Mouse (Mus musculus) urinary bladder, postnatal 10 days (tissue): ENCODE results near the gene Ccdc92b.

Experiments used
- DNase-seq: peaks from one replicate; pipeline ENCODE4 v3.0.0; 2022; ENCODE audit warnings: low spot score

The Ccdc92b gene

DNA sequence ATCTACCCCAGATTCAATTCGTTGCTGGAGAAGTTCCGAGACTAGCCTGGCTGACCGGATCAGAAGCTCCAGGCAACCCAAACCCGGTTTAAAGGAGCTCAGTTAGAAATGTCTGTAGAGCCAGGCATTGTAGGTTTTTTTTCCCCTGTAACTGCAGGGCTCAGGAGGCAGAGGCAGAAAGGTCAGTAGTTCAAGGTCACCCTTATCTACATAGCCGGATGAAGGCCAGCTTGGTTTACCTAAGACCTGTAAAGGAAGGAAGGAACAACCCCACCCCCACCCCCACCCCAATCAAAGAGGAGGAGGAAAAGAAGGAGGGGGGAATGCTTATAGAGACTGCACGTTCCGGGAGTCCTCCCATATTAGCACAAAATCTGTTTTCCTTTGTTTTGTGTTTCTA, 8.0 kb upstream of the Ccdc92b start:
- DNase-seq: no peak

DNA sequence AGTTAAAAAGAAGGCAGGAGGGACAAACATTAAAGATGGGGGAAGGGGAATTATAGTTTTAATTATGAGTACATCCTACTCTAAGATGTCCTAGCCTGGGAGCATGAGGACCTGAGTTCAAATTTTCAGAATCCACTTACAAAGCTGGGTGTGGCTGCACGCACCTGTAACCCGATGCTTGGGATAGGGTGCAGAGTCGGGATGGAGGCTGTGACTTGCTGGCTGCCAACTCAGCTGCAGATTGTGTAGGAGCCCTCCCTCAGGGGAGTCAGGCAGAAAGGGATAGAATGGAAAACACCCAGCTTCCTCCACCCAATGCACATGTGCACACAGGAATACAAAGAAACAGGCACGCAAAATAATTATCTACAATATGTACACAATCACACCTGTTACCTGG, 6.0 kb upstream of the Ccdc92b start:
- DNase-seq: no peak

DNA sequence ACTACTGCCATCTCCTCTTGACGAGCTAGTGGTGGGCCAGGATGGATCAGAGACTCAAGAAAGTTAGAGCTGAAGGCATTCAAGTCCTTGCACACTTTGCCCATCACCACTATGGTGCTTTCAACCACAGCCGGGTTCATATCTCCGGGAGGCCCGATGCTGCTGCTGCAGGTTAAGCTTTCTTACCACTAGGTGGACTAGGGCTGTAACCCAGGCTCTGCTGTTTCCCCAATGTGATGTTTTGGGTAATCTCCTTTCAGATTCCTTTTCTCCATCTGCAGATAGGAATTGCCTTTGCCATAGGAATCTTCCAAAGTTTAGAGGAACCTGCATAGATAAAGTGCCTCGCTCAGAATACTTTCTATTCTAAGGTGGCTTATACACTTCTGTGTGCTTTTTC, 3.8 kb upstream of the Ccdc92b start:
- no peak for DNase-seq

DNA sequence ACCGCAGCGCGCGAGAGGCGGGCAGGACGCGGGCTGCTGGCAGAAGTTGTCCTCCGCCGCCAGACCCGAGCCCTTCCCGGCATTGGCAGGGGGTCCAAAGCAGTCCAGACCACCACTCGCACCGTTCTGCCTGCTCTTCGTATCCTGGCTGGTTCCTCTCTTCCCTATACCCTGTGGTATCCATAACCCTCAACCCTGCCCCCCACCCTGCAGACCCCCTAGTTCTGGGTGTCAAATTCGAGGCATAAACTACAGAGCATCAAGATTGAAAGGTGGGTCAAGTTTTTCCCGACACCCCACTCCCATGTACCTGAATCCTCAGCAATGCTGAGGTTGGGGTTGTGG, 523 bp downstream of the Ccdc92b start:
- no peak for DNase-seq

DNA sequence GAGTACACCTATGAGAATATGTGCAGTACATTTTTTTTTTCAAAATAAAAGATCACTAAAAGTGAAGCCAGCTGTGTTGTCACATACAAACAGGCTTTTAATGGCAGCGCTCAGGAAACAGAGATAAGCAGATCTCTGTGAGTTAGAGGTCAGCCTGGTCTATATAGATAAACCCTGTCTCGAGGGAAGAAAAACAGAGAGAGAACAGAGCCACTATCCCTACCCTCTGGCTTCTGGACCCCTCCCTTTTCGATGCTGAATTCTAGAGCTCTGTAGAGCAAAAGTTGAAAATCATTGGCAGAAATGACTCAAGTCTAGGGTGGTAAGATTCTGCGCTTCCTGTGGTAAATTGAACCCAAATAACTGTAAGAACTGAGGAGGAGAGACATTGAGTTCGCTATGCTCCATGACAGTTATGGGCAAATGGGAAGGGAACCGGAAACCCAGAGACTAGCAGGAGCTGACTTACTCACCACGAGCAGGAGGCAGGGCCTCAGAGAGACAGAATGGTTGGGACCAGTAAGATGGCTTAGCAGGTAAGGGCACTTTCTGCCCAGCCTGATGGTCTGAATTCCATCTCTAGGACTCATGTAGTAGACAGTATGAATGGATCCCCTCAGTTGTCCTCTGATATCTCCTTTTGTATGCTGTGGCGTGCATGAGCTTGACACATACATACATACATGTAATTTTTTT, 2.7 kb downstream of the Ccdc92b start:
- DNase-seq: no peak

DNA sequence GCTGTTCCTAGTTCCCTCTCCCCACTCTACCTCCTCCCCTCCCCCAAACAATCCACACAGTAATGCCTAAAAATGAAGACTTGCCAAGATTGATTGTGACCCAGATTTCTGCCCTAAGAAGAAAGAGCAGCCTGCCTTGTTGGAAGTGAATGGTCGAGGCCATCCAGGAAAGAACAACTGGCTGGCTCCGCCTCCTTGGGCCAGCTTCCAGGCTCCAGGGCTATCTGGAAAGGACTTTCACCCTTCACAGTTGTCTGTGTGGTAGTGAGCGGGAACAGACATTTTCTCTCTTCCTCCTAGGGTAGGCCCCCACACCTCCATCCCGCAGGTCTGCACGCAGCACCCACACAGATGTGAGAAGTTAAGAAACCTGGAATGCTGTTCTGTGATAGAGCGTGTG, 4.3 kb downstream of the Ccdc92b start:
- DNase-seq: no peak

DNA sequence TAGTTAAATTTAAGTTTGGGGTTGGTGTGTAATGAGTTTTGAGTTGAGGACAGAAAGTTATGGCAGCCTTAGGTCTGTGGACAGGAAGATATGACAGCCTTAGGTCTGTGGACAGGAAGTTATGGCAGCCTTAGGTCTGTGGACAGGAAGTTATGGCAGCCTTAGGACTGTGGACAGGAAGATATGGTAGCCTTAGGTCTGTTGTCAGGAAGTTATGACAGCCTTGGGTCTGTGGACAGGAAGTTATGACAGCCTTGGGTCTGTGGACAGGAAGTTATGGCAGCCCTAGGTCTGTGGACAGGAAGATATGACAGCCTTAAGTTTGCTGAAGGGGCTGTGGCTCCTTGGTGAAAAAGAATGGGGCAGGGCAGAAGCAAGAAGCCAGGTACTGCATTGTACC, 5.9 kb downstream of the Ccdc92b start:
- DNase-seq: no peak

DNA sequence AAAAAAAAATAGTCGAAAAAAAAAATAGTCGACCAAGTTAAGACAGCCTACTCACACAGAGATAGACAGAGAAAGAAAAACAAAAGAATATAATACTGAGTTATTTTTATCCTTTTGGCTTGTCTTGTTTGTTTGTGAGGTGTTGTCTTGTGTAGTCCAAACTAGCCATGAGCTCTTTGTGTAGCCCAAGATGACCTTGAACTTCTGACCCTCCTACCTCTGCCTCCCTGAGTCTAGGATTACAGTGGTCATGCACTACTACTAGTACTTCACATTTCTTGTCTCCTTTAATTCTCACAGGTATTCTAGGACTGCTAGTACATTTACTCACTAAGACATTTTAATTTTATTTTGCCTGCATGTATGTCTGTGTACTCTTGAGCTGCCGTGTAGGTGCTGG, 8.1 kb downstream of the Ccdc92b start:
- no peak for DNase-seq

DNA sequence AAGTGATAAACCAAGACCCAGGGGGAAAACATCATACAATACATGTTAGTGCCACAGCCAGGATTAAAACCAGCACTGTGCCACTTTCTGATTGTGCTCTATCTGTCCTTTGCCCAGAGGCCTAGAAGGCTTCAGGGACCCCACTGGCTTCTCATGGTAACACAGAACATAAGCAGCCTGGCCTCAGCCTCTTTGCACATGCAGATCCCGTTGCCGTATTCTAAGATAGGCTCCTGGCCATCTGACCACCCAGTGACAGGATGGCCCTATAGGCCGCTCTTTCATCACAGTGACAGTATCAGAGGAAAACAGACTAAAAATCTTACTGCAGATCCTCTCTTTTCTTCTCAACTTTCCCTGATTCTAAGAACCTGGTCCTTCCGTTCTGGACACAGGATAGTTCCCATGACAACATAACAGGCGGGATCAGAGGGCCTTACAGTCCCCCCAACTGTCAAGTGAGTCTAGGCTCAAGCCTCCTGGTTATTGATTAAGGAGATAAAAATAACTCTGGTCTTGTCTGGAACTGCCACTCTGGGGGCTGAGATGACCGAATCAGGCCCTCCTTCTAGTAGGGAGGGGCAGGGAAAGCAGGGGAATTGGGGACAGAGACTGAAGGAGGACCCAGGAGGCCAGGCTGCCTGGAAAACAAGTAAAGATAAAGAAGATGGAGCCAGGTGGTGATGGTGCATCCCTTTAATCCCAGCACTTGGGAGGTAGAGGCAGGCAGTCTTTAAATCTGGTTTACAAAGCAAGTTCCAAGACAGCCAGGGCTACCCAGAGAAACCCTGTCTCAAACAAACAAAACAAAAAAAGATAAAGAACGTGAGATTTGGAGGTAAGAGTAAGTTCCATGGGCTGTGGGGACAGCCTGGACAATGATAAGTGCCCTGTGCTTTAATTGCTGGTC, 12.7 kb downstream of the Ccdc92b start:
- DNase-seq: no peak

DNA sequence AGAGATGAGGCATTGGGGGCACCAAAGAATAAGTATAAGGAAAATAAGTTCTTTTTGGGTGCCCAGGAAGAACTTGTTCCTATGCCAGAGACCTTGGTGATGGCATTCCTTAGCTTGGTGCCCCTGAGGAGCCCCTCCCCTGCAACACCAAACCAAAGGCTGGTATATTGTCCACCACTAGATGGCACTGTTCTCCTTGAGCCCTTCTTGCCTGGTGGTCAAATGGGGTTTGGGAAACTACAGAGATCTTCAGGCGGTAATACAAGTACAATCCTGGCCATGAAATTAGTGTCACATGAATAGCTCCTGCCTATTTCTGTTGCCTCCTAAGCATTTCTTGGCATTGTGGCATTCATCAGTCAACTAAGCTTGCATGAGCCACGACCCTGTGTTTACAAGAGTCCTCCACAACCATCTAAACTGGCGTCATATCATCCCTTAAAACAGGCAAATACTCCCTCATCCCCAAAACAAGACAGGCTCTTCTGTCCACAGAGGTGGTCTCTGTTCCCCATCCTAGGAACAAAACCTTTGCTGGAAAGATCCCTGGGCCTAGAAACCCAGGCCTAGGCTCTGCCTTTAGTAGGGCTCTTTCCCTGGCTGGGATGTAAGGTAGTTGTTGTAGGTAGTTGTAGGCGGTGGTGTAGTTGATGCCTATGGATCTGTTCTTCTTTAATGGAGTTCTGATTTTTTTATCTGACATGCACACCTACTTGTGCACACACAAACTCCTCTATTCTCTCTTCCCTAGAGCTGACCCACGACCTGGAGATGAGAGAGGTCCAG, 15.3 kb downstream of the Ccdc92b start:
- no peak for DNase-seq

DNA sequence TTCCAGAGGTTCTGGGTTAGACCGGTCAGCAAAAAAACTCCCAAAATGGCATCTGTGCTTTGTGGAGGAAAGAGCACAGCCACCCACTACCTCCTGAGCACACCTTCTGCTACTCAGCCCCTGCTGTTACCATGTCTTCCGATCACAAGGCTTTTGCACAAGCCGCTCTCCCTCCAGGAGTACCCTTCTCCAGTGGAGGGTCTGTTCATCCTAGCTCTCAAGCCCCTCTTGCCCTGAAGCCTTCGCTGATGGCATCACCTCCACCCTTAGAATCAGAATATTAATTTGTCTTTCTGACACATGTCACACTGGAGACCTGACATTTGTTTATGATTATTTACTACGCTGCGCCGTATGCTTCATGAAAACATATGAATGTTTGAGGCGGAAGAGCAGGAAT, 18.1 kb downstream of the Ccdc92b start:
- no peak for DNase-seq

DNA sequence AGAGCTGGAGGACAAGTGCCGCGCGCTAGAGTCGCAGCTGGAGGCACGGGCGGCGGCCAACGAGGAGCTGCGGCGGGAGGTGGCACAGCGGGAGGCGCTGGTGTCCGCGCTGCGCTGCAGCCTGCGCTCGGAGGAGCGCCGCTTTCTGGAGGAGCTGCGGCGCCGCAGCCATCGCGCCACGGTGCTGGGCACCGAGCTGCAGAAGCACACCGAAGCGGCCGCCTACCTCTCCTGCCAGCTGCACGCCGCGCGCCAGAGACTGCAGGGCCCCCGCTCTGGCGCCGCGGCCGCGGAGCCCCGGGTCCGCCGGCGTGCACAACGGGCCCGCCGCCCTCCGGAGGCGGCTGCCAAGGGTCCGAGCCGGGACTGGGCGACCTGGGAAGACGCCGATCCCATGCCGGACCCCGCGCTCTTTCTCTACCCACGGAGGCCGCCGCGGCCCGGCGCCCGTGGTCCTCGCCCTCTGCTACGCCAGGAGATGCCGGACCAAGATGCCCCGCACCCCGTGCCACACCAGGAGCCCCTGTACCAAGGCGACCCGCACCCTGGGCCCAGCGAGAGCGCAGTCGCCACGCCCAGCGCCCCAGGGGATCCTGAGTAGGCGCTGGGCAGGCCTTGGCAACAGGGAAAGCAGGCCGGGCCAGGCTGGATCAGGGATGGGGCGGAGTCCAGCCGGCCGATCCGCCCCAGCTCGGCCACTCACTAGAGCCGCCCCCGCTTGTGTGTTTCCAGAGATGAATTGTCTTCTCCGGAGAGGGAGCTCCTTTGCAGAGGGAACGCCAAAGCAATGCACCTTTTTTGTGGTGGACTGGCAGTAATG, 18.8 kb downstream of the Ccdc92b start:
- peak; percentile 36 for DNase-seq

DNA sequence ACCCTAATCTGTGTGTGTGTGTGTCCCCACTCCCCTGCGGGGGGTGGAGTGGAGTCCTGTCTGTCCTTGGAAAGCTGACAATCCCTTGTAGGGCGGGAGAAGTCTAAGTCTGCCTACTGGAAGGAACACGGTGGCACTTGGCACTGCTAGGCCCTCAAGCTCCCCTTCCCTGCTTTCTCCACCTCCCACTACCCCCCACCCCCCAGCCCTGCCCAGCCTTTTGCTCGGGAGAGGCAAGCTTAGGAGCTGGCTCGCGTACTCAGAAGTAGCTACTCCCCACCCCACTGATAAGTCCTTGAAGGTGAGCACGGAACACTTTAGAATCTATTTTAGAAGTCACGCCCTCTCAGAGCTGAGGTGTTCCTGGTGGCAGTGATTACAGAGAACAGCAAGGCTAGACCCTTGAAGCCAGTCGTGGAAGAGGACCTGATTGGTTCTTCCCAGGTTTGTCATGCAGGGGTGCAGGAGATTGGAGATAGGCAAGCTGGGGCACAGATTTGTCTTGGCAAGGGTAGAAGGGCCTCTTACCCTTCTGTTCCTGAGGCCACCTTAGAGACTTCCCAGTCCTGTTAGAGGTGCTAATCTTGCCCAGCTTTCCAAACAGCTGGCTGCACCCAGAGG, 19.5 kb downstream of the Ccdc92b start:
- DNase-seq: no peak

DNA sequence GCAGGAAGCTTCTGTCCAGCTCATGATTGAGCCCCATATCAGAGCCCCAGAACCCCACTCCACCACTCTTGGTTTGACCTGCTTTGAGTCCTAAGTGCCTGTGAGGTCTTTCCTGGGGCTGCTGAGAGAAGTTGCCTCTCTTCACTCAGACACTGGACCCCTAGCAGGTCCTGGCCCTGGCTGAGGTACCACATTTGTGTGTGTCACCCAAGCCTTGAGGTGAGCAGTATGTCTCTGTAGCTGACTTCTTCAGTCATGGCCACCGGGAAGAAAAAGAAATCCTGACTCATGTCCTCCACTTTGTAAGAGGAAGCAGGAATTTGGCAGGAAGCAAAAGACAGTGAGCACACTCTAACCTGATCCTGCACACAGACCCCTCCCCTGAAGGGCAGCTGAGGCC, 20.2 kb downstream of the Ccdc92b start:
- no peak for DNase-seq

DNA sequence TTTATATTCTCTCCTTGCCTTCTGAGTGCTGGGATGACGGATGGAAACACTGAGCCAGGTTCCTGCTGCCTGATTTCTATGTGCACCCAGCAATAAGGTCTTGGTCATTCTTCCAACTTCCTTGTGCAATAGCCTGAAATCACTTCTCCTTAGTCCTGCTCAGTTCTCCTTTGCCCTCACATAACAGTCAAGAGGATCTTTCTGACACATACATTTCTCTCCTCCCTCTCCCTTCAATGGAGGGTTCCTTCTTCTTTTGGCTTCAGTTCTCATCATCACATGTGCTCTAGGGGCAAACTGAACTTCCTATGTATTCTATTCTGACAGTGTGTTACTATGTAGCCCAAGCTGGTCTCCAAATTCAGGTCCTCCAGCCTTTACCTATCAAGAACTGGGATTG, 28.6 kb downstream of the Ccdc92b start:
- no peak for DNase-seq

DNA sequence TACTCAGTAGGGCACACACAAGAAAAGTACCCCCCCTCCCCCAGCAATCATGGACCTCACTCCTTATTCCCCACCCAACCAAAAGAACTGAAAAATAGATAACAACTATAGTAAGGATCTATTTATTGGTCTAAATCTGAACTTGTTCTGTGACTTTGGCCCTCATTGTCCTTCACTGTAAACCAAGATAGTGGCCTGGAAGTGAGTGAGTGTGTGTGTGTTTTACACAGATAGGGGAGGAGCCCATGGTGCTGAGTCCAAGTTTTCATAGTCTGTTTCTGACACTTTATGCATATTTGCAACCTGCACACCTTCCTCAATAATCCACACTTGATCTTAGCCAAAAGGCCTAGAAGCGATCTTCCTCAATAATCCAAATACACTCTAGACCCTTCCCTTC, 29.3 kb downstream of the Ccdc92b start:
- no peak for DNase-seq

DNA sequence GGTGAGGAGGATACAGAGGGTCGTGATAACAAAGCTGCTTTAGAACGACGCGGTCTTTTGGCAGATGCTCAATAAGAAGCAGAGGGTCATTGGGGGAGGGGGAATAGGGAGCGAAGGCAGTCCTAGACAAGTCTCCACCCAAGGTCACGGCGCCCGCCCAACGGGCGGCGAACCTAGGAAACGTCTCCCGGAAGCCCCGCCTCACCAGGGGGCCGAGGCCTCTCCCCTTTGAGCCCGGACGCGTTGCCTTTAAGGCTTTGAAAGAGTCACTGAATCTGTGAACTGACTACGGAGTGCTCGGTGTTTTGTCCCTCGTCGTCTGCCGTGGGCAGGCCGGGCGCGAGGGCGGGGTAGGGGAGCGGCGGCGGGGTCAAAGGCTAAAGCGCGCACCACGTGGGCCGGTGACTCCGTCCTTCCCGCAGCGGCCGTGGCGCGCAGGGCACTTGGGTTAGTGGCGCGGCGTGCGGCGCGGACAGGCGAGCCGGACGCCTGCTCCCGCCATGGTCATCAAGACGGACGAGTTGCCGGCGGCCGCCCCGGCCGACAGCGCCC, 29.8 kb downstream of the Ccdc92b start, which contains the start of gene Cluh:
TSS of gene Cluh (plus strand) at position 401 of the 552 bp plus-strand sequence.
- peak; percentile 93 for DNase-seq

DNA sequence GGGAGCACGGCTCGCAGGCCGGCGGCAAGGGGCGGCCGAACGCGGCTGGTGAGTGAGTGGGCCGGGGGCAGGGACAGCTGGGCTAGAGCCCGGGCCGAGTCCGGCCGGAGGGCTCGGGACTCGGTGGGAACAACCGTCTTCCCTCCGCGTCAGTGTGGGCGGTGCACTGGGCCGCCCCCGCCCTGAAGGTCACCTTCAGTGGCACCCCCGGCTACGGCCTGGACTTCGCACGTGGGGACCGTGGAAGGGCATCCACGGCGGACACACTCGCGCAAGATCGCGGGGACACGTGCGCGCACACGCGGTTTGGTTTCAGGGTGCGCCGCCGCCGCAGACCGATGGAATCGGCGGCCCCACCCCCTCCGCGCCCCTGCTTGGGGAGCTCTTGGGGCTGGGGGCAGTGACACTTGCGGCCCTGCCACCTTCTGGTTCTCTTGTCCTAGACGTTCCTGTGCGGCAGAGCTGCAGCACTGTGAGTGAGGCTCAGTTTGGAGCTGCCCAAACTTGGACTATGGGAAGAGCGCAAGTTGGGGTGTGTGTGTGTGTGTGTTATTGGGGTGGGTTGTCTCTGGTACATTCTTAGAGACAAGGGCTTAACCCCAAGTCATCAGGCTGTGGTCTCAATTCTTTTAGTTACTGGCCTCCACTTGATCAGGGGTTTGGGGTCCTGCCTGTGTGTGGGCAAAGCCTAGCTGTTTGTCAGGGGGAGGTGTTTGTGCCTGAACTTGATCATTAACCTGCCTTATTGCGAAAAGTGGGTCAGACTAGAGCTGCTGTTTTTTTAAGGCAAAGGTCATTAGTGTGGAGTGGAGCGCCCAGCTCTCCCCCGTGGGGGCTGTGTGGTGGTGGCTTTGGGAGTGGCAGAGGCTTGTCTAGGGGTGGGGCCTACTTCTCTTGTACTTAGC, 30.5 kb downstream of the Ccdc92b start:
- no peak for DNase-seq

DNA sequence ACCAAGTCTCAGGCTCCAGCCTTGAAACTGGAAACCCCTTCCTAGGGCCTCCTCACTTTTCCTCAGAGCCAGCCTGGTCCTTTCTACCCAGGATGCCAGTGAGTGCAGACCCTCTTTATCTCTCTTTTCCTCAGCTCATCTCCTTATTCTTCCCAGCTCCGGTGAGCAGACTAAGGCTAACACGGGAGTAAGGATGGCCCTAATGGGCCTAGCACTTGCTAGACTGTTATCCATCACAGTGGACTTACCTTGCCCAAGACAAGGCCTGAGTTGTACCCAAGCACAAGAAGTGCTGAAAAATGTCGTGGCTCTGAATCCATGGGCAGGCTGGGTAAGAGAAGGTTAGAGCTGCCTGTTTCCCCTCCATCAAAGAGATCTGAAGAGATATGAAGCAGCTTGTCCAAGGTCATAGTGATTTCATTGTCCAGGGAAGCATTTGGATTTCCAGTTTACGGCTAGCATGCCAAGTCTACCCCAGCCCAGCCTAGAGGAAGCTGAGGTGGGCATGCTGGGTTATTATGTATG, 31.2 kb downstream of the Ccdc92b start:
- no peak for DNase-seq

DNA sequence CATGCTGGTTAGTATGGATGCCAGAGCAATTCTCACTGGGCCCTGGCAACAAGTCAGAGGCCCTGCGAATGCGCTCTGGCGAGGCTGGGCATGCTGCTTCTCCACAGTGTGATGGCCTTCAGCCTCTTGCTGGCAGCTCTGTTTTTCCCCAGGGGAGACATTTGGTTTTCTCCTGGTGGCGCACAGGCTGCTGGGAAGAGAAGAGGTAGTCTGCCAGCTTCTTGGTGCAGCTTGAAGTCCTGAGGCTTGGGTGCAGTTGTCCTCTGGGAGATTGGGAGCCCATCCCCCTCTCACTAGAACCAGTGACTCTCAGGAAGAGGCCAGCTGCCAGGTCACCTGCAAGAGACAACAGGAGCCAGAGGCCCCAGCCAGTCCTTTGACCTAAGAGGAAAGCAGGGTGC, 33.4 kb downstream of the Ccdc92b start:
- no peak for DNase-seq
